ENCODE assay signal across 10 mouse cellular contexts in the genomic region with DNA sequence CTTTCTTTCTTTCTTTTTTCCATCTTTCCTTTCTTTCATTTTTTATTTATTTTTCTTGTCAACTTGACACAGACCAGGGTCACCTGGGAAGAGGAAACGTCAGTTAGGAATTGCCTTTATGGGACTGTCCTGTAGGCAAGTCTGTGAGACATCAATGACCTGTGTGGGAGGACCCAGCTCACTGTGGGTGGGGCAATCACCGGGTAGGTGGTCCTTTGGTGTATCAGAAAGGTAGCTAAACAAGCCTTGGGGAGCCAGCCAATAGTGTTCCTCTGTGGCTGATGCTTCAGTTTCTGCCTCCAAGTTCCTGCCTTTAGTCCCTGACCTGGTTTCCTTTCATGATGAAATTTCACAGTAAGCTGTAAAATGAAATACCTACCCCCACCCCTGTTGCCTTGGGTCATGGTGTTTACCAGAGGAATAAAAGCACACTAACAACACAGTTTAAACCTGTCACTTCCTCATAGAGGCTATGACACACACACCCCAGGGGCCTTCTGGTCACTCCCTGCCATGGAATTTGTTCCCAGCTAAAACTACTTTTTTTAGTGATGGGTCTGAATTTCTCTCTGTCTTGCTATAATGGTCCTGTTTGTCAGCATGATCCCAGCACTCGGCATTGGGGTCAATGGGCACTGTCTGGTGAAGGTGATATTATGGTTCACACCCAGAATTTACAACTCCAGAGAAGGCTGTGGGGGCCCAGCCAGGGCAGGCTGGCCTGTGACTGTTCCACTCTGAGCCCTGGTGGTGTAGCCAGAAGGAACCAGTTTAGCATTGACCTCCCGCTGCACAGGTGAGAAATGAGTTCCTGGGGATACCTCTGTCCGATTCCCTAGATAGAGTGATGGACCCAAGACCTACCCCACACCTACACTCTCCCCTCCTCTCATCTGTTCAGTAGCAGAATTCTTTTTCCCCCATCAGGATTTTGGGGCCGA. TPM values are rescaled to one million over a fixed set of nuclear protein-coding genes. Genes with fewer than 3 reads are reported as not detected.
DNase-seq lines count a peak whose midpoint lies in the region; ATAC-seq and TF ChIP-seq lines count a peak whose summit lies in the region.
"Had no signal": no experiment of that assay in that cellular context is flagged by ENCODE, and none has a peak within 500 bp of the region (broad histone marks: within the 10 kb centered on the region; RNA-seq: fewer than 3 reads in every experiment).

No protein-coding gene starts in this region.

- H3K9me3 ChIP-seq in limb, embryonic 14.5 days (ENCODE audit: control insufficient read depth, low read length) = no peaks in the 10 kb centered on the region
- no peaks in the 10 kb centered on the region for H3K9me3 ChIP-seq in limb, embryonic 10.5 days (replicated peaks)
- no peaks in the 10 kb centered on the region for H3K9me3 ChIP-seq in embryonic facial prominence, embryonic 11.5 days (replicated peaks; ENCODE audit: control insufficient read depth, low read length)
- H3K9me3 ChIP-seq in intestine, embryonic 14.5 days (ENCODE audit: control insufficient read depth, low read length) = no peaks in the 10 kb centered on the region
- H3K9me3 ChIP-seq in neural tube, embryonic 14.5 days (ENCODE audit: control insufficient read depth, low read length) = no peaks in the 10 kb centered on the region
- H3K9me3 ChIP-seq in liver, embryonic 11.5 days (ENCODE audit: control insufficient read depth, low read length) = no peaks in the 10 kb centered on the region
- H3K9me3 ChIP-seq in heart, embryonic 10.5 days = no peaks in the 10 kb centered on the region

- no peak overlapping the region for H3K9ac ChIP-seq in limb, embryonic 14.5 days (ENCODE audit: low read depth, low read length, severe bottlenecking)
- H3K9ac ChIP-seq in embryonic facial prominence, embryonic 11.5 days (replicated peaks; ENCODE audit: low read length) = no peak overlapping the region
- no peak overlapping the region for H3K9ac ChIP-seq in intestine, embryonic 14.5 days (ENCODE audit: low read length)
- H3K9ac ChIP-seq in neural tube, embryonic 14.5 days (replicated peaks; ENCODE audit: low read depth, low read length) = no peak overlapping the region
- no peak overlapping the region for H3K9ac ChIP-seq in liver, embryonic 11.5 days (ENCODE audit: low read depth, low read length)

- H3K36me3 ChIP-seq in limb, embryonic 14.5 days (ENCODE audit: control insufficient read depth, insufficient read depth, low read length) = no peaks in the 10 kb centered on the region
- H3K36me3 ChIP-seq in limb, embryonic 10.5 days = no peaks in the 10 kb centered on the region
- H3K36me3 ChIP-seq in embryonic facial prominence, embryonic 11.5 days (replicated peaks; ENCODE audit: control insufficient read depth, insufficient read depth, low read depth, low read length) = no peaks in the 10 kb centered on the region
- no peaks in the 10 kb centered on the region for H3K36me3 ChIP-seq in intestine, embryonic 14.5 days (ENCODE audit: control insufficient read depth, insufficient read depth, low read length)
- H3K36me3 ChIP-seq in neural tube, embryonic 14.5 days (ENCODE audit: control insufficient read depth, insufficient read depth, low read length) = no peaks in the 10 kb centered on the region
- no peaks in the 10 kb centered on the region for H3K36me3 ChIP-seq in liver, embryonic 11.5 days (ENCODE audit: control insufficient read depth, insufficient read depth, low read length)
- no peaks in the 10 kb centered on the region for H3K36me3 ChIP-seq in heart, embryonic 10.5 days

- no peak overlapping the region for H3K4me2 ChIP-seq in limb, embryonic 14.5 days (replicated peaks; ENCODE audit: low read depth, low read length, severe bottlenecking)
- H3K4me2 ChIP-seq in embryonic facial prominence, embryonic 11.5 days (ENCODE audit: low read depth, low read length) = no peak overlapping the region
- H3K4me2 ChIP-seq in intestine, embryonic 14.5 days (ENCODE audit: low read length) = no peak overlapping the region
- H3K4me2 ChIP-seq in neural tube, embryonic 14.5 days (ENCODE audit: low read depth, low read length) = no peak overlapping the region
- H3K4me2 ChIP-seq in liver, embryonic 11.5 days = no peak overlapping the region

- no peak overlapping the region for H3K27ac ChIP-seq in limb, embryonic 14.5 days (replicated peaks; ENCODE audit: low read depth, low read length)
- no peak overlapping the region for H3K27ac ChIP-seq in limb, embryonic 10.5 days
- H3K27ac ChIP-seq in embryonic facial prominence, embryonic 11.5 days (replicated peaks; ENCODE audit: low read depth, low read length) = no peak overlapping the region
- peak overlapping the region; percentile 70 for H3K27ac ChIP-seq in intestine, embryonic 14.5 days (ENCODE audit: low read depth)
- H3K27ac ChIP-seq in neural tube, embryonic 14.5 days (ENCODE audit: low read depth, low read length) = no peak overlapping the region; the same call in 1 of the 2 replicates
- H3K27ac ChIP-seq in liver, embryonic 11.5 days (ENCODE audit: low read depth, low read length) = no peak overlapping the region
- H3K27ac ChIP-seq in heart, embryonic 10.5 days = no peak overlapping the region
- H3K27ac ChIP-seq: kidney, postnatal 0 days had no signal

- DNase-seq in limb, embryonic 14.5 days (ENCODE audit: low spot score) = no peak
- DNase-seq in limb, embryonic 10.5 days (ENCODE audit: low spot score) = no peak
- DNase-seq in embryonic facial prominence, embryonic 11.5 days (ENCODE audit: low spot score) = no peak
- peak; percentile 68 for DNase-seq in intestine, embryonic 14.5 days (ENCODE audit: low spot score)
- DNase-seq in embryo, embryonic 9.5 days (ENCODE audit: extremely low spot score) = no peak
- no peak for DNase-seq in liver, embryonic 11.5 days (ENCODE audit: low spot score)
- DNase-seq in heart, embryonic 10.5 days (ENCODE audit: low spot score) = no peak
- DNase-seq: cerebellum, adult 18-20 months had no signal

- no peak overlapping the region for H3K4me3 ChIP-seq in limb, embryonic 14.5 days (replicated peaks; ENCODE audit: low read length)
- no peak overlapping the region for H3K4me3 ChIP-seq in limb, embryonic 10.5 days
- no peak overlapping the region for H3K4me3 ChIP-seq in embryonic facial prominence, embryonic 11.5 days (ENCODE audit: low read depth, low read length)
- no peak overlapping the region for H3K4me3 ChIP-seq in intestine, embryonic 14.5 days (ENCODE audit: low read depth, low read length)
- no peak overlapping the region for H3K4me3 ChIP-seq in neural tube, embryonic 14.5 days (ENCODE audit: low read depth, low read length)
- H3K4me3 ChIP-seq in liver, embryonic 11.5 days (ENCODE audit: low read depth, low read length) = no peak overlapping the region
- no peak overlapping the region for H3K4me3 ChIP-seq in heart, embryonic 10.5 days

- WGBS in limb, embryonic 14.5 days = 54% methylated on average over 6 of the region's 6 CpGs
- 60% methylated on average over 6 of the region's 6 CpGs for WGBS in limb, embryonic 10.5 days
- WGBS in embryonic facial prominence, embryonic 11.5 days = 74% methylated on average over 6 of the region's 6 CpGs
- WGBS in intestine, embryonic 14.5 days = 31% methylated on average over 6 of the region's 6 CpGs
- 51% methylated on average over 6 of the region's 6 CpGs for WGBS in neural tube, embryonic 14.5 days
- WGBS in liver, embryonic 11.5 days = 63% methylated on average over 6 of the region's 6 CpGs
- 63% methylated on average over 6 of the region's 6 CpGs for WGBS in heart, embryonic 10.5 days

- H3K4me1 ChIP-seq in limb, embryonic 14.5 days (ENCODE audit: control insufficient read depth, insufficient read depth, low read length) = peaks cover 13% of the 10 kb centered on the region; the same call in 1 of the 2 replicates
- peaks cover 17% of the 10 kb centered on the region for H3K4me1 ChIP-seq in limb, embryonic 10.5 days
- no peaks in the 10 kb centered on the region for H3K4me1 ChIP-seq in embryonic facial prominence, embryonic 11.5 days (ENCODE audit: control insufficient read depth, insufficient read depth, low read length)
- H3K4me1 ChIP-seq in intestine, embryonic 14.5 days (replicated peaks; ENCODE audit: control insufficient read depth, insufficient read depth, low read length) = peaks cover 23% of the 10 kb centered on the region
- H3K4me1 ChIP-seq in neural tube, embryonic 14.5 days (ENCODE audit: control insufficient read depth, insufficient read depth, low read length) = peaks cover 11% of the 10 kb centered on the region; the same call in 1 of the 2 replicates
- H3K4me1 ChIP-seq in liver, embryonic 11.5 days (replicated peaks; ENCODE audit: control insufficient read depth, insufficient read depth, low read length) = no peaks in the 10 kb centered on the region
- H3K4me1 ChIP-seq in heart, embryonic 10.5 days = 0 out of 2 replicates have a peak, but pooled peaks cover 3% of the 10 kb centered on the region

- no peaks in the 10 kb centered on the region for H3K27me3 ChIP-seq in limb, embryonic 14.5 days (ENCODE audit: control insufficient read depth, insufficient read depth, low read length)
- H3K27me3 ChIP-seq in limb, embryonic 10.5 days (ENCODE audit: low read depth, poor library complexity, severe bottlenecking) = no peaks in the 10 kb centered on the region
- no peaks in the 10 kb centered on the region for H3K27me3 ChIP-seq in embryonic facial prominence, embryonic 11.5 days (ENCODE audit: control insufficient read depth, insufficient read depth, low read length)
- no peaks in the 10 kb centered on the region for H3K27me3 ChIP-seq in intestine, embryonic 14.5 days (replicated peaks; ENCODE audit: control insufficient read depth, insufficient read depth, low read length)
- H3K27me3 ChIP-seq in neural tube, embryonic 14.5 days (ENCODE audit: control insufficient read depth, insufficient read depth, low read length) = no peaks in the 10 kb centered on the region
- H3K27me3 ChIP-seq in liver, embryonic 11.5 days (replicated peaks; ENCODE audit: control insufficient read depth, insufficient read depth, low read length) = no peaks in the 10 kb centered on the region
- 0 out of 2 replicates have a peak, but pooled peaks cover 9% of the 10 kb centered on the region for H3K27me3 ChIP-seq in heart, embryonic 10.5 days (ENCODE audit: insufficient read depth, poor library complexity, severe bottlenecking)

- no peak for TF ChIP-seq POLR2A in limb, embryonic 14.5 days (IDR thresholded peaks at IDR 0.05; ENCODE audit: borderline replicate concordance, extremely low read depth, insufficient read depth, insufficient read length)

- ATAC-seq in limb, embryonic 14.5 days (ENCODE audit: low FRiP score, low read depth) = 0 out of 2 replicates have a peak, but pooled peaks have one; percentile 9
- ATAC-seq in embryonic facial prominence, embryonic 11.5 days (replicated peaks; ENCODE audit: insufficient number of reproducible peaks, low FRiP score, low TSS enrichment, low read depth) = peak; percentile 21; the same call in 1 of the 2 replicates
- ATAC-seq in intestine, embryonic 14.5 days (replicated peaks; ENCODE audit: low FRiP score, low TSS enrichment, low read depth) = peak; percentile 87
- peak; percentile 18; the same call in 1 of the 2 replicates for ATAC-seq in neural tube, embryonic 14.5 days (ENCODE audit: low read depth)
- ATAC-seq in liver, embryonic 11.5 days (replicated peaks; ENCODE audit: low FRiP score) = no peak

RNA-seq across cellular contexts. Expression of a gene that starts 40.1 kb away (rescaled TPM):
- polyA plus RNA-seq in limb, embryonic 14.5 days (2012; rRNA removed) = 58.0 and 62.1 TPM in 2 replicates
- polyA plus RNA-seq in limb, embryonic 14.5 days (2014; fragmentation: Nextera tagmentation; extraction: Ambion mirVana) = 34.1 and 34.6 TPM in 2 replicates
- 17.5 and 19.8 TPM in 2 replicates for polyA plus RNA-seq in limb, embryonic 10.5 days (2016; fragmentation: Nextera tagmentation; extraction: Ambion mirVana)
- polyA plus RNA-seq in embryonic facial prominence, embryonic 11.5 days (2014; fragmentation: Nextera tagmentation; extraction: Ambion mirVana) = 19.7 and 22.9 TPM in 2 replicates
- polyA plus RNA-seq in intestine, embryonic 14.5 days (2014; fragmentation: Nextera tagmentation; extraction: Ambion mirVana) = 26.6 and 28.3 TPM in 2 replicates
- 4.2 and 16.8 TPM in 2 replicates for polyA plus RNA-seq in neural tube, embryonic 14.5 days (2014; fragmentation: Nextera tagmentation; extraction: Ambion mirVana)
- 17.1 and 19.3 TPM in 2 replicates for polyA plus RNA-seq in liver, embryonic 11.5 days (2014; fragmentation: Nextera tagmentation; extraction: Ambion mirVana)
- polyA plus RNA-seq in heart, embryonic 10.5 days (2016; fragmentation: Nextera tagmentation; extraction: Ambion mirVana) = 34.1 and 40.4 TPM in 2 replicates
